Mouse (Mus musculus): ENCODE results near the gene Gle1.

Gle1 gene

GRCm38 (mm10) chr2:29964354-29965249 is 29.4 kb downstream of the Gle1 start:
- DNase-seq, result peak; percentile 63 to 88

GRCm38 (mm10) chr2:29965250-29965843 is 30.1 kb downstream of the Gle1 start, which contains the start of gene Sptan1:
Sptan1 (plus strand) TSS chr2:29965560.
- DNase-seq, result peak; percentile 96 to 98

GRCm38 (mm10) chr2:29965906-29966305 is 30.7 kb downstream of the Gle1 start:
- peak; percentile 29 to 62 for DNase-seq

GRCm38 (mm10) chr2:29966826-29967225 is 31.6 kb downstream of the Gle1 start:
- DNase-seq, result no peak

- peak; percentile 33 to 39 for DNase-seq
These were observed 32.5 kb downstream of the Gle1 start for GRCm38 (mm10) chr2:29967768-29968167.

- peak; percentile 50 to 80 for DNase-seq
These were observed 33.4 kb downstream of the Gle1 start for GRCm38 (mm10) chr2:29968638-29969037.

- DNase-seq, result peak; percentile 92
These were observed 36.8 kb downstream of the Gle1 start for GRCm38 (mm10) chr2:29971838-29972635.

GRCm38 (mm10) chr2:29973525-29973924 is 38.3 kb downstream of the Gle1 start:
- peak in 1 of 2 experiments; percentile 31 for DNase-seq

- peak; percentile 60 to 68 for DNase-seq
These were observed 42.1 kb downstream of the Gle1 start for GRCm38 (mm10) chr2:29977307-29977706.

GRCm38 (mm10) chr2:29980661-29981060 is 45.4 kb downstream of the Gle1 start:
- DNase-seq, result no peak

- no peak for DNase-seq
These were observed 56.7 kb downstream of the Gle1 start for GRCm38 (mm10) chr2:29991962-29992361.

- peak; percentile 36 to 49 for DNase-seq
These were observed 73.9 kb downstream of the Gle1 start for GRCm38 (mm10) chr2:30009101-30009500.
